Mouse (Mus musculus): ENCODE data around the gene Il2.

DNA sequence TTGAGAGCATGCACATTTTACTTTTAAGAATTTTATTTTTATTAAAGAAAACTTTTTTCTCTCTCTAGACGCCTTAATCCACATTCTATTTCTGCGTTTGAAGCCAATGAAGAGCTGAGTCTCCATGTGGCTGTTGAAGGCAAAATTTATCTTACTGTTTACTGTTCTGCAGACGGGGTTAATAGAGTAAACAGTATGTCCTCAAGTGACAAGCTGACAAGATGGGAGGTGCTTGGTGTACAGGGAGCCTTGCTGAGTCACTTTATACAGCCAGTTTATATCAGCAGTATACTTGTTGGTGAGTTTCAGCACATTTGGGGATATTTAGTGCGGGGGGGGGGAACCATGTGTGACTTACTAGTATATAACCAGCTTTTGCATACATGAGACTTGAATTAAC, 40.9 kb downstream of the Il2 start:
- no peak for TF ChIP-seq ETS1 (conservative IDR thresholded peaks at IDR 0.05; ENCODE audit: low read depth, low read length)
- no peak for TF ChIP-seq POLR2A (IDR thresholded peaks at IDR 0.05; ENCODE audit: low read depth, low read length)
- no peak for TF ChIP-seq EP300 (IDR thresholded peaks at IDR 0.05; ENCODE audit: low read length)
- TF ChIP-seq TCF12 (IDR thresholded peaks at IDR 0.05; ENCODE audit: low read depth, low read length), result no peak
- TF ChIP-seq E2F4 (IDR thresholded peaks at IDR 0.05; ENCODE audit: insufficient replicate concordance, low read depth, low read length), result no peak
- TF ChIP-seq RAD21 (IDR thresholded peaks at IDR 0.05; ENCODE audit: low read depth, low read length), result no peak
- no peak for TF ChIP-seq MXI1 (IDR thresholded peaks at IDR 0.05; ENCODE audit: low read depth, low read length)
- no peak for TF ChIP-seq CTCF (conservative IDR thresholded peaks at IDR 0.05 in 1 of 2, IDR thresholded peaks at IDR 0.05 in 1 of 2; ENCODE audit: low read depth in 2 of 2, low read length in 2 of 2)
- TF ChIP-seq SIN3A (IDR thresholded peaks at IDR 0.05; ENCODE audit: low read length), result no peak
- TF ChIP-seq HCFC1 (IDR thresholded peaks at IDR 0.05; ENCODE audit: low read depth, low read length), result no peak
- TF ChIP-seq USF1 (IDR thresholded peaks at IDR 0.05; ENCODE audit: low read depth, low read length), result no peak
- TF ChIP-seq MEF2A (IDR thresholded peaks at IDR 0.05; ENCODE audit: borderline replicate concordance, low read depth, low read length), result no peak

All from CH12.LX (cell line).